Mouse (Mus musculus) liver, adult (tissue): Measurements from ENCODE around the gene Ccdc184.

Experiments
- GATA4 ChIP-seq: IDR thresholded peaks from 2 replicates; pipeline ENCODE4 v1.6.1; 2014; ENCODE audit warnings: mild to moderate bottlenecking, low read length; ENCODE audit not compliant: insufficient replicate concordance

Ccdc184 gene

GRCm38 (mm10) chr15:98177320-98177719 is 10.4 kb downstream of the Ccdc184 start:
- TF ChIP-seq GATA4: no peak

GRCm38 (mm10) chr15:98180567-98181131 is 13.7 kb downstream of the Ccdc184 start:
- TF ChIP-seq GATA4: no peak

GRCm38 (mm10) chr15:98181132-98181711 is 14.3 kb downstream of the Ccdc184 start:
- peak; percentile 95; the same call in 1 of the 2 replicates for TF ChIP-seq GATA4

GRCm38 (mm10) chr15:98181856-98182570 is 15.1 kb downstream of the Ccdc184 start:
- no peak for TF ChIP-seq GATA4

DNA sequence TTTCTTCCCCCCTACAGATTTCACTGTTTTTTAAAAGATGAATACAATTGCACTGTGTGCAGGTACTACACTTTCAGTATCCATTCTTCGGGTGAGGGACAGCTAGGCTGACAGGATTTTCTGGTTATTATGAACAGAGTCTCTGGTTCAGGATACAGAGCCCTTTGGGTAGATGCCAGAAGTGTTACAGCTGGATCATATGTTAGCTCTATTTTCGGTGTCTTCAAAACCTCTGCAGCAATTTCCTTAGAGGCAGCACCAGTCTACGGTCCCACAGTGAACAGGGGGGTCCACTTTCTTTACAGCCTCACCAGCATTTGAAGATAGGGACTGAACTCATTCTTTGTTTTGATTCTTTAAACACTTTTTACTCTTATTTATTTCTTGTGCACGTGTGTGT is 17.5 kb downstream of the Ccdc184 start:
- TF ChIP-seq GATA4: no peak

DNA sequence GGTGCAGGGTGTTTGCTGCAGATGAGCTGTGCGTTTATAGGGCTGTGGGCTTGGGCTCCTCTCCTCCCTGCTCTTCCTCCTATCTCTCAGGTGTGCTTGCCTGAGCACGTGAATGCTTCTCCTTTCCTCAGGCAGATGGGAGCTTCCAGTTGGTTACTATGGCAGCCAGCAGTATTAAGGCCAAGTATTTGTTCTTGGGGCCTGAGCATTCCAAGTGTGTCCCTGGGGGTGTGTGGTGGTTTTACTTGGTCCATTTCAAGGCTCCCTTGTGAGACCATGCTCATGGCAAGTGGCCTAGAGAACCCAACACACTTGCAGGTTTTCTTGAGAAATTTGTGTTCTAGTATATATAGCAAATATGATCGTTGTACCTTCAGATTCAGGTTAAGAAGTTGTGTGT is 28.5 kb downstream of the Ccdc184 start, which contains the start of gene Olfr288:
Olfr288 (minus strand) TSS at position 101 of the 400 bp plus-strand sequence.
- TF ChIP-seq GATA4: no peak

DNA sequence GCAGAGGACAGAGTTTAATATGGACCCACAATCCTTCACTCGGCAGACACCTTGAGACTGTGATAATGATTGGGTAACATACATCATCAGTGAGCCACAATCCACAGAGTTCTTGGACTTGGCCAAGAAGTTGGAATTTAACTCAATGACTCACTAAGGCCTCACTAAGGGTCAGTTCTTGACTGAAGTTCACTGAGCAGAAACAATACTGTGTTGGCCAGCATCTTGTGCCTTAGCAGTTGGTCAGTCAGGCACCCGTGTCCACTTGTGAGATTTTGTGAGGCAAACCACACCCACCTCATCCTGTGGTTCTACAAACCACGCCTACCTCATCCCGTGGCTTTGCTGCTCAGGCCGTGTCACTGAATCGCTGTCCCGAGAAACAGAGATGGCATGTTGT is 42.7 kb downstream of the Ccdc184 start:
- TF ChIP-seq GATA4: no peak

- TF ChIP-seq GATA4: no peak
These were observed 46.4 kb downstream of the Ccdc184 start for GRCm38 (mm10) chr15:98213336-98213870.

GRCm38 (mm10) chr15:98214130-98214529 is 47.2 kb downstream of the Ccdc184 start:
- no peak for TF ChIP-seq GATA4
